Mouse (Mus musculus) kidney, adult 11 months (tissue): ENCODE data around the gene H2afj.

ENCODE experiments used
- DNase-seq: peaks from one replicate; pipeline ENCODE4 v3.0.0; 2022

H2afj gene

DNA sequence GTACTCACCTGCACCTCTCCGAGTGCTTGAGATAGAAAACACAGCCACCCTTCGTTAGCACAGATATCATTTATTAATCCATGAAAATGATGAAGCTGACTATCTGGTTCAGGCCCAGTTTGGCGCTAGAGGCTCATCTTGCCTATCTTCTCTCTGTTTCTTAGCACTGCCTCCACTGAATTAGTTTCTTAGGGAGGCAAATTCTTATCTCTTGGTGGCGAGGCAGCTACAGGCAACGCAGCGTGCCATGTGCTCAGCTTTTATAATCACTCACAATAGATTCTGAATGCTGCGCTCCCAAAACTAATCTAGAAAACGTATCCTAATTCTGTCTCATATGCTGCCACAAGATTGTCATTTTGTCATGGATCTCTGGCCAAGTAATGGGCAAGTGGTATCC, 40.4 kb downstream of the H2afj start:
- no peak for DNase-seq

DNA sequence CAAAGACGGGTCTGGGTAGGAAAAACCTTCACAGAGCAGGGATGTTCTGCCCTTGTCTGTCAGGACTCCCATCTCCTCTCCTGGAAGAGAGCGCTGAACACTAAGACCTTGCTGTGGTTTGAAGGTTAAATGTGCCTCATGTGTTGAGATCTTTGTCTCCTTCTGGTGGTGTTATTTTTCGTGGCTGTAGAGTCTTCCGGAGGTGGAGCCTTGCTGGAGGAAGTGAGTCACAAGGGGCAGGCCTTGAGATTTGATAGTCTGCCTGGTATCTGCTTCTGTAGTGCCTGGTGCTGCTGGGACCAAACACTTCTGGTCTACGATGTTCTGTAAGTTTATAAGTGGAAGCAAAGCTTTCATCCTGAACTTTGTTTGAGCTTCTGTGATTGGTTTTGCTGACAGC, 40.9 kb downstream of the H2afj start:
- no peak for DNase-seq

DNA sequence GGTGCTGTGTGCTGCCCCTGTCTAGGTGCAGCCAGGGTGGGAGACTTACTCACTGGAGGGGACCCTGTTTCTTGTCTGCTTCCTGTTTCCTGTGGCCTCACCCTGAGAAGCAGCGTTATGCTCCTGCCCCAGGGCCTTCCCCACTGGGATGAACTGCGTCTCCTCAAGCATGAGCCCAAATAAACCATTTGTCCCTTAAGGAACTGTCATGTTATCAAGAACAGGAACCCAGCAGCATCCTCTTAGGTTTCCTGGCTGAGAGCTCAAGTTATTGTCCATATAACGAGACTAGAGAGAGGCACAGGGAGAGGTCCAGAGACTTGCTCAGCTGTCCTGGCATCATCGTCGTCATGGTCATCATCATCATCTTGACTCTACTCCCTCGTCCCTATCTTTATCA, 42.2 kb downstream of the H2afj start:
- DNase-seq: no peak

DNA sequence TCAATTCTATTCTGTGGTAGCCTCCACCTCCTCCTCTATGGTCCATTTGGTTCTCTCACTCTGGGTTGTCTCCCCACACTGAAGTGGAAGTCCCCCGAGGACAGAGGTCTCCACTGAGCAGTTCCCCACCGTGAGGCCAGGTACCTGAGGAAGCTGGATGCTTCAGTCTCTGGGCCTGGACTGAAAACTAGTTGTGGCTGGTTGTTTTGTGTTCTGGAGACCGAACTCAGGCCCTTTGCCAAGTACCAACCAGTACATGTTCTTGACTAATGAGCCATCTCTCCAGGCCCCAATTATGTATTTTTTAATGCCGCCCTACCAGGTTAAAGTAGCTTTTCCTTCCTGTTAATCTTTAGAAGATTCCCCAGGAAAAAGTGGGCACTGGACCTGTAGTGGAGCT, 44.3 kb downstream of the H2afj start:
- peak; percentile 41 for DNase-seq

DNA sequence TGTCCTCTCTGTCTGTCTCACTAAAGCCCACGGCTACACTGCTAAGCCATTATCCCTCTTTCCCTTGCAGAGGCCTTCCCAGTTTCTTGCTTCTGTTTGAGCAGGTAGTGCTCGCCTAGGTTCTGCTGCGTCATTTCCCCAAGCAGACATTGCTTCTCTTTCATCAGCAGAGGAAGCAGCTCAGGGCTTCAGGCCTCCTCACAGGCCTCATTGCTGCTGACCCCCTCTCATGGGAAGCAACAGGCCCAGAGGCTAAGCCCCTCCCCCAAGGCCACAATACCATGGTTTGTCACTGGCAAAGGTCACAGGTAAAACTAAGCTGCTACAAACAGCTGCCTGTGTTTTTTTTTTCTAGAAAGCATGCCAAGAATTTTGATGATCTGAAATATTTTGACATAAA, 44.7 kb downstream of the H2afj start:
- no peak for DNase-seq

DNA sequence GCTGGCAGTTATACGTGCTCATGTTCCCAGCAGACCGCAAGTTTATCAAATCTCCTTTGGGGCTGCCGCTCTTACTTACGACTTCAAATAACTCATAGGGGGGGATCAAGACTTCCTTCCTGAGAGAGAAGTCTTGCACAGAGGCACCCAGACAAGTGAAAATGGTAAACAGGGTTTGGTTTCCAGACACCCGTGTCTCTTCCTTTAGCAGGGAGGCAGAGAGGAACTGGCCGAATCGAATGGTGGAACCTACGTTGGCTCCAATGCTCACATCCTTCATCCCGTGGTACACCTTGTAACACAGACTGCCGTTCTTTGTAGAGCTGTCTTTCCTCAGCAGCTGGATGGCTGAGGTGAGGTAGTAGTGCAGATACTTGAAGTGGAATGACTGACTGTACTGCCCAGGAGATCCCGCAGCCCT, 46.3 kb downstream of the H2afj start:
- no peak for DNase-seq

DNA sequence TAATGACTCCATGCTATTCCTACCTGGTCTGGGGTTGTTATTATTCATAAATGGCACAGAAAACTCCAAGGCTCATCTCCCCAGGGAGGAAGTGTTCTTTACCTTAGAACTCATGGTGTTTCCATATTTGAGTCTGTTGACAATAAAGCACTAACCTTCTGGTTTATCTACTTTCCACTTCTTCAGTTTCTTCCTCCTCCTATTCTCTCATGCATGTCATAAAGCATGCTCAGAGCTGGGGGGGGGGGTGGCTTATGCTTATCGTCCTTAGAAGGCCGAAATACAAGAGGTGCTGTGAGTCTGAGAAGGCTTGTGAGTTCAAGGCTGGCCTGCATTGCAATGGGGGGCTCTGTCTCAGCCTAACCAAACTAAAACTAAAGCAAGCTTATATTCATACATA, 47.1 kb downstream of the H2afj start:
- no peak for DNase-seq

DNA sequence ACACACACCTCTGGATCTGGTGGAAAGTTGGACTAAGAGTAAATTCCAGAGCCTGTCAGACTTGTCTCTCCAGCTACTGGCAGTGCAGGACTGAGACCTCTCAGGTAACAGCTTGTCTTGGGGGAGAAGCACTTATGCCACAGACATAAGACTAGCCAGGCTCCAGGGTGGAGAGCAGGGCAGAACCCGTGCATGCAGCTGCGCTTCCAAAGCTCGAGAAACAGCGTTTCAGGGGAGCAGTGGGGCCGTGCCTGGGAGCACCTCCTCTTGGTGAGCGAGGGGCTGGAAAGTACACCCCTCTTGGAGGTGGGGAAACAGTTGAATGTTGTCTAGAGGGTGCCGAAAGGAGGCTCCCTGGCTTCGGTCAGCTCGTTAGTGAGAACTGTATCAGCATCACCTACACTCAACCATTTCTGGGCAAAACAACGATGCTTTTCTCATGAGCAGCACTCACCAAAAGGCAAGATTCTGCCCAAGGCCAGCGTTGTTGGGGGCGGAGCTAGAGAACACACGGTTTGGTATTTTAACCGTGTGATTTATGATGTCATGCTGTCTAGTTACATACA, 48.1 kb downstream of the H2afj start:
- DNase-seq: no peak

DNA sequence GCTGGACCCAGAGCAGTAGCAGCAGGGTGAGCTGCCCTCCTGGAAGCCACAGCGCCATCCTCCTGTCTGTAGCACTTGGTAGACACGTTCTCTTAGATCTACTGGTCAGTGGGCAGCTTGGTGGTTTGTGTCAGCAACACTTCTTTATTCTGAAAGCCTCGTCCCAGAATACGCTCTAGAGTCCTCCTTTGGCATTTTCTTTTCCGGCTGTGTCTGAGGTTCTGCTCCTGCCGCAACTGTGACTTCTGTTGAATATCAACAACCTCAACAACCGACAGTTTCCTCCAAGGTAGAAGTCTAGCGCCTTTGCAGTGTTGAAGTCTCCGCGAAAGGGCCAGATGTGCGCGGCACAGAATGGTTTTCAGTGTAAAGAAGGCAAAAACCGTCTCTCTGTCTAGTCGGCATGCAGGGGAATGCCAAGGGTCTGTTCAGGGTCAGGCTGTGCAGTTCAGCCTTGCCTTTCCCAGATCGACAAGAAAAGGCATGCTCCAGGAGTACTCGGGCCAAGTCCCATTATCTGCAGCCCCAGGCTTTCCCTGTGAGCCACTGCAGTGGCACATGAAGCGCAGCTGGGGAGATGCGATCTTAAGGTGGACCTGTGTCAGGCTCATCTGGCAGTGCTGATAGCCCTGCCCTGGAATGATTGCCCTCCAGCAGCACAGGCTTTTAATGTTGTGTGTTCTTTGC, 49.3 kb downstream of the H2afj start, which contains the start of gene Art4:
Gene Art4 (minus strand): TSS at position 548 of the 687 bp plus-strand sequence.
- no peak for DNase-seq

DNA sequence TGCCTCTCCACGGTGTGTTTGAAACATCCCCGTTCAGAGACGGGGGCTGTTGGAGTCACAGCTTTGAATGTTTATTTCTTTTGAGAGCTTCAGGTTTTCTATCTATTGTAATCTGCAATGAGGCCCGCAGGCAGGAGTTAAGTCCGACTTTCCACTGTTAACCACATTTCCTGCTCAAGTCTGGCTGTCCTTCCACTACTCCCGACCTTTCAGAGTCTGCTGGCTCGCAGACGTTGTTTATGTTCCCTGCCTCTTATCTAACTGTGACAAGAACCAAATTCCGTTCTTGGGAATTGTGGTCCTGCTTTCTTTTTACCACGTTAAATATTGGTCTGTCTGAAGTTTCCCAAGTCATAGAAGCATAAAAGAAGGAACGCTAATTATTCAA, 49.8 kb downstream of the H2afj start:
- DNase-seq: peak; percentile 25

DNA sequence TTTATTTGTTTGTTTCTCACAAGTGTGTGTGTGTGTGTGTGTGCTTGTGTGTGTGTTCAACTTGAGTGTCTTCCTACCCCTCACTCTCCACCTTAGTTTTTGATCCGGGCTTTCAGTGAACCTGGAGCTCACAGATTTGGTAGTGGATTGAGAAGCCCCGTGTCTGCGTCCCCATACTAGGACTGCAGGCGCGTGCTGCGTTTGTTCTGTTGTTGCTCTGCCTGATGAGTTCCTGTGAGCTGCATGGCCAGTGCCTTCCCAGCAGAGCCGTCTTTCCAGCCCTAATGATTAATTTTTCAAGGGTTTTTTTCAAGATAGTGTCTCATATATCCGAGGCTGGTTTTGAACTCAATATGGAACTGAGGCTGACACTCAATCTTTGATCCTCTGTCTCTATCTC, 50.4 kb downstream of the H2afj start:
- no peak for DNase-seq
